Mouse (Mus musculus): ENCODE measurements around the gene Cyp19a1.

DNA sequence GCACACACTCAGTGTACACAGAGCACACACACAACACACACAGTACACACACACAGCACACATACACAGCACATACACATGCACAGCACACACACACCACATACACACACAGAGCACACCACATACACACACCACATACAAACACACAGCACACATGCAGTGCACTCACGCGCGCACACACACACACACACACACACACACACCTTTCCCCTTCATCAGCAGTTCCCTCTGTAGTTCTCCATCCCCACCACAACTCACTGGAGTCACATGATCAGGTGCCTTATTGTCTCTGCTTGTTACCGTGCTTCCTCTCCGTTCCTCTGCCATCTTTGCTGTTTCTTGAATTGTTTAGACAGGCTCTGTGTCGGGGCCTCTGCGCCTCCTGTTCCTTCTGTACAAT, 85.4 kb downstream of the Cyp19a1 start:
- TF ChIP-seq CTCF (IDR thresholded peaks at IDR 0.05; ENCODE audit: borderline replicate concordance, extremely low read depth, insufficient read depth, insufficient read length) (no peak), POLR2A (IDR thresholded peaks at IDR 0.05; ENCODE audit: borderline replicate concordance, extremely low read depth, insufficient read depth, insufficient read length, poor library complexity, severe bottlenecking) (no peak)

Measured in brain, embryonic 14.5 days (tissue).